Mouse (Mus musculus) forebrain, embryonic 12.5 days (tissue): ENCODE results near the gene Kit. TPM values are rescaled to one million over a fixed set of nuclear protein-coding genes. Genes with fewer than 3 reads are reported as not detected.

ENCODE experiments used
- ATAC-seq: fragments of 200-750 bp; cut with Nextera tagmentation; 2 replicates; pipeline ENCODE4 v1.8.0; 2017; ENCODE audit warnings: moderate TSS enrichment; ENCODE audit not compliant: low FRiP score
- H3K27ac ChIP-seq: fragments of 300-500 bp; sonication (generic); 2 replicates; pipeline ENCODE4 v1.5.1; 2016; ENCODE audit warnings: mild to moderate bottlenecking
- H3K27me3 ChIP-seq: fragments of 300-500 bp; sonication (generic); 2 replicates; pipeline ENCODE4 v1.6.1; 2016; ENCODE audit warnings: mild to moderate bottlenecking
- H3K36me3 ChIP-seq: fragments of 300-500 bp; sonication (generic); replicated peaks from 2 replicates; pipeline ENCODE4 v1.6.1; 2016; ENCODE audit warnings: mild to moderate bottlenecking
- H3K4me1 ChIP-seq: fragments of 300-500 bp; sonication (generic); 2 replicates; pipeline ENCODE4 v1.6.1; 2016
- H3K4me2 ChIP-seq: fragments of 300-500 bp; sonication (generic); 2 replicates; pipeline ENCODE4 v1.6.1; 2016; ENCODE audit warnings: mild to moderate bottlenecking, moderate library complexity
- H3K4me3 ChIP-seq: fragments of 300-500 bp; sonication (generic); replicated peaks from 2 replicates; pipeline ENCODE4 v1.5.1; 2016; ENCODE audit warnings: mild to moderate bottlenecking
- H3K9ac ChIP-seq: fragments of 300-500 bp; sonication (generic); 2 replicates; pipeline ENCODE4 v1.6.1; 2016; ENCODE audit warnings: mild to moderate bottlenecking
- H3K9me3 ChIP-seq: fragments of 300-500 bp; sonication (generic); 2 replicates; pipeline ENCODE4 v1.6.1; 2016
- WGBS: fragments of 180-500 bp; shearing (Covaris S2); methylation state at CpG from one replicate; pipeline ENCODE4 v1.1.7; 2016; 5-methylcytosine and 5-hydroxymethylcytosine counted together
- polyA plus RNA-seq: library from polyadenylated mRNA; unstranded; fragments of >200 nt; fragmentation: Nextera tagmentation; extraction: Ambion mirVana; gene quantifications from 2 replicates; pipeline ENCODE4 v1.2.1, GENCODE M21; 2016

Gene Kit
- polyA plus RNA-seq, 1 experiment from 2014 or later, result 27.5 TPM

DNA sequence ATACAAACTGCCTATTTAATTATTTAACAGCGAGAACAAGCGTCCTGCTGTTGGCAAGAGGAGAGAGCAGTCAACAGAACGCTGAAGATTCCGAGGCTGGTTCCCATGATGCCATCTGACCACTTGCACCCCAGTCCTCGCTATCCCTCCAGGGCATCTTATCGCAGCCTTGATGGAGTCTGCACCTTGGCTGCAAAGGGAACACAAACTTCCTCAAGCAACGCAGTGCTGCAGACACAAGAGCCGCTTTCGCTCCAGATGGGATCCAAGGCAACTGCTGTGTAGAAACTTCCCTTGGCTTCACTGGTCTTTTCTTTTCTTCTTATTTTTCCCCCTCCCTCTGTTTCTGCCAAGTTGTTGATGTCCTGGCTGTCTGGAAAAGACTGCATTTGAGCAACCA is 124.8 kb downstream of the Kit start:
- no peak for ATAC-seq
- H3K4me1 ChIP-seq, result peaks cover 6% of the 10 kb centered on the region
- peaks cover 3% of the 10 kb centered on the region; the same call in 1 of the 2 replicates for H3K27me3 ChIP-seq
- no peak overlapping the region for H3K27ac ChIP-seq
- H3K9ac ChIP-seq, result no peak overlapping the region
- H3K9me3 ChIP-seq, result 0 out of 2 replicates have a peak, but pooled peaks cover 7% of the 10 kb centered on the region
- H3K4me2 ChIP-seq, result no peak overlapping the region
- 86% methylated on average over 9 of the region's 9 CpGs for WGBS
- no peaks in the 10 kb centered on the region for H3K36me3 ChIP-seq
- no peak overlapping the region for H3K4me3 ChIP-seq

DNA sequence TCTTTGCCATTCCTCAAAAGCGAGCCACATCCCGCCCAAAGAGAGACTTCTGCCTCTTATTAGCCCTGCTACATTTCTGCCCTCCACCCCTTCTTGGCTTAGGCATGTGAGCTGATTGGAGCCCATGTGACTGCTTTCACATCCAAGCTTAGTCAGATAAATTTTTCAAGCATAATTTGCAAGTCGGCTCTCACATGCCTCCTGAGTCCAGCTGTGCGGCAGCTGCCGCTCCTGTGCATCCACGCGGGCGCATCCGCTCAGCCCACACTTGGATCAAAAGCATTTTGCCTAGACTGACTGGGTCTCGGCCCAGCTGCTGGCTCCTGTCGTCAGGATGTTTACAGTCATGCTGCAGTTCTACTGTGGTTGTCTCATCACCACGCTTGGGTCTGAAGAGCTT is 126.9 kb downstream of the Kit start:
- H3K27ac ChIP-seq, result no peak overlapping the region
- H3K4me2 ChIP-seq, result no peak overlapping the region
- no peaks in the 10 kb centered on the region for H3K27me3 ChIP-seq
- no peak overlapping the region for H3K4me3 ChIP-seq
- no peaks in the 10 kb centered on the region for H3K36me3 ChIP-seq
- 0 out of 2 replicates have a peak, but pooled peaks cover 7% of the 10 kb centered on the region for H3K9me3 ChIP-seq
- WGBS, result 86% methylated on average over 12 of the region's 12 CpGs
- no peak for ATAC-seq
- H3K9ac ChIP-seq, result no peak overlapping the region
- H3K4me1 ChIP-seq, result peaks cover 4% of the 10 kb centered on the region

DNA sequence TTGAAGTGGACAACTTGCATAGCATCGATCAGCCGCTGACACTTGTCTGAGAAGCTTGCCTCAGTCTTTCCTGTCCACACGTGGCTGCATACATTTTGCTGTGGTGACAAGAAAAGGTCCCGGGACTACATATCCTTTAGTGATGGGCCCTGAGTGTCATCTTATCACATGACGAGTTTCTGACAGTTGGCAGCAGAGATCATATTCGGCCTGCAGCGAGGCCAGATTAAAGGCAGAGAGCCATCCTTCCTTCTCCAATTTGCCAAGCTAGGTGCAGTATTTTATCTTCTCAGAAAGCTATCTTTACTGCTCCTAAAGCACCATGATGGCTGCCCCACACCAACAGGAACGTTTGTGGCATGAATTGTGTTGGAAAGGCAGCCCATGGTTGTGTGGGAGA is 127.4 kb downstream of the Kit start:
- ATAC-seq, result no peak

DNA sequence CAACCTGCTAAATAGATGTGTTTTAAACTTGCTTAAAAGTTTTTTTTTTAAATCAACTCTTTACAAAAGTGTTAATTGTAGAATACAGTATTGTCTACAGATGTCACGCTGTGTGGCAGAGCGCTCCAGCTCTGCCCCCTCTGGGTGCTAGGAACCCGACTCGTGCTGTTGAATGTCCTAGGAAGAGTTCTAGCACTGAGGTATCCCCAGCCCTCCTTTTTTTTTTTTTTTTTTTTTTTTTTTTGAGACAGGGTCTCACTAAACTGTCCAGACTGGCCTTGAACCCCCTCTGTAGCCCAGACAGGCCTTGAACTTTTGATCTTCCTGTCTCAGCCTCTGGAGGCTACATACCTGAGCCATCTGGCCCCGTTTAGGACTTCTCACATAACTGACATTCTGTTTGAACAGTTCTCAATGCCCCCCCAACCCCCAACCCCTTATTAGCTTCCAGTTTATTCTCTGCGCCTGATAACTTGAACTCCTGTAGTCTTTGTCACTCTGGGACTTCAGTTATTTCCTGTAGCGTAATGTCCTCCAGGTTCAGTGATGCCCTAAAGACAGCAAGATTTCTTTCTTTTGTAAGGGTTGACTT is 130.0 kb downstream of the Kit start:
- Histone ChIP-seq H3K4me1 (no peaks in the 10 kb centered on the region), H3K36me3 (no peaks in the 10 kb centered on the region), H3K9me3 (0 out of 2 replicates have a peak, but pooled peaks cover 7% of the 10 kb centered on the region), H3K27me3 (no peaks in the 10 kb centered on the region), H3K4me2 (no peak overlapping the region), H3K9ac (no peak overlapping the region), H3K4me3 (no peak overlapping the region), H3K27ac (no peak overlapping the region)
- ATAC-seq, result no peak
- 82% methylated on average over 7 of the region's 7 CpGs for WGBS

More for the DNA sequence above, 127.4 kb downstream of the Kit start:
- Histone ChIP-seq H3K4me3 (no peak overlapping the region), H3K27ac (no peak overlapping the region), H3K36me3 (no peaks in the 10 kb centered on the region), H3K9ac (no peak overlapping the region), H3K4me2 (no peak overlapping the region), H3K4me1 (no peaks in the 10 kb centered on the region), H3K27me3 (no peaks in the 10 kb centered on the region), H3K9me3 (0 out of 2 replicates have a peak, but pooled peaks cover 7% of the 10 kb centered on the region)
- 96% methylated on average over 8 of the region's 8 CpGs for WGBS

DNA sequence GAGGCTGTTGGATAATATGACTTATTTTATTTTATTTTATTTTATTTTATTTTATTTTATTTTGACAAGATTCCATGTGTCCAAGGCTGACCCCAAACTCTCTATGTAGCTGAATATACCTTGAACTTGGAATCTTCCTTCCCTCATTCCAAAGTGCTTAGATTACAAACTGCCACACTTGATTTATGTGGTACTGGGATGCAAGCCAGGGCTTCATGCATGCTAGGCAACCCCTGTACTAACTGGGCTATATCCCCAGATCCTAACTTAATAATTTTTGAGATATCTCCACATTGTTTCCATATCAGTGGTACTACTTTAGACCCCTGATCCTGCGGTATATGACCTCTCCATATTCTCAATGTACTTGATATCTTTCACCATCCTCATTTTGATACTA is 130.7 kb downstream of the Kit start:
- Histone ChIP-seq H3K4me3 (no peak overlapping the region), H3K27me3 (no peaks in the 10 kb centered on the region), H3K9ac (no peak overlapping the region), H3K4me2 (no peak overlapping the region), H3K36me3 (no peaks in the 10 kb centered on the region), H3K27ac (no peak overlapping the region), H3K4me1 (no peaks in the 10 kb centered on the region), H3K9me3 (0 out of 2 replicates have a peak, but pooled peaks cover 7% of the 10 kb centered on the region)
- no peak for ATAC-seq
- WGBS, result 91% methylated on average over 1 of the region's 1 CpGs
